Mouse (Mus musculus) effector memory CD4-positive, alpha-beta T cell, adult 5 months (primary cell): ENCODE results near the gene Gm44965. TPM values are rescaled to one million over a fixed set of nuclear protein-coding genes. Genes with fewer than 3 reads are reported as not detected.

ENCODE experiments used
- polyA plus RNA-seq: library from polyadenylated mRNA; unstranded; fragments of 100-300 nt; shearing (Covaris generic); gene quantifications from one replicate; pipeline ENCODE4 v1.2.1, GENCODE M21; 2017

Gene Gm44965
- not detected for polyA plus RNA-seq

GRCm38 (mm10) chr6:48593158-48594042, at the start of gene Gm44965, which contains the start of gene Repin1:
Gene Gm44965 (plus strand): TSS chr6:48593941.
Gene Repin1 (plus strand): TSS chr6:48593883.

GRCm38 (mm10) chr6:48554280-48555103, 39.2 kb upstream of the Gm44965 start, which contains the start of gene Lrrc61:
Gene Lrrc61 (plus strand): TSS chr6:48554796.

GRCm38 (mm10) chr6:48572572-48573061, 21.1 kb upstream of the Gm44965 start, which contains the start of gene Rarres2:
Gene Rarres2 (minus strand): TSS chr6:48572789.

GRCm38 (mm10) chr6:48589194-48589750, 4.5 kb upstream of the Gm44965 start, which contains the start of gene Gm45021:
Gene Gm45021 (plus strand): TSS chr6:48589610.

GRCm38 (mm10) chr6:48601271-48602079, 7.7 kb downstream of the Gm44965 start, which contains the start of gene Zfp775:
Gene Zfp775 (plus strand): TSS chr6:48602063.

GRCm38 (mm10) chr6:48626464-48626863, 32.7 kb downstream of the Gm44965 start, which contains the start of gene AI854703:
Gene AI854703 (plus strand): TSS chr6:48626764.

DNA sequence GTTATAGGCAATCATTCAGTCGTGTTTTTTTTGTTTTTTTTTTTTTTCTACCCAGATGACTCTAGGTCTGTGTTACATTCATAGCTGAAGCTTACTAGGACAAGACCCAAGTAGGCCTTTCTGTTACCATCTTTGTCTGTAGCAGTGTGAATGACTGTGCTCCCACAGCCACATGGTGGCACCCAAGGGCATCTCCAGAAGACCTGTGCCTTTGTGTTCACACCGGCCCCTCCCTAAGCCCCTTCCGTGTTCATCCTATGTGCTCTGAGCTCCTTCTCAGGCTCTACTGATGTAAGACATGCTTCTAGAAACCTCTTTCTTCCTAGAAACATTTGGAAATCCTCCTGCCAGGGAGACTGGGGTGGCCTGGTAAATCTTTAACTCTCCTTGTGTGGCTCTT, 53.3 kb downstream of the Gm44965 start, which contains the start of gene Gimap8:
Gene Gimap8 (plus strand): TSS at position 240 of the 400 bp plus-strand sequence.

Other genes with a start within 250 kb of the Gm44965 start
- gene Krba1, start 198.4 kb upstream of the Gm44965 start, polyA plus RNA-seq, result 21.2 TPM
- 4.6 TPM for gene Zfp467, start 148.1 kb upstream of the Gm44965 start, polyA plus RNA-seq
- gene Sspo, start 145.7 kb upstream of the Gm44965 start, polyA plus RNA-seq, result not detected
- 0.61 TPM for gene Atp6v0e2, start 56.3 kb upstream of the Gm44965 start, polyA plus RNA-seq
- gene Lrrc61, start 39.1 kb upstream of the Gm44965 start, polyA plus RNA-seq, result 10.6 TPM
- gene Rarres2, start 21.2 kb upstream of the Gm44965 start, polyA plus RNA-seq, result not detected
- gene Gm45021, start 4.3 kb upstream of the Gm44965 start, polyA plus RNA-seq, result not detected
- 7.2 TPM for gene Repin1, start 58 bp upstream of the Gm44965 start, polyA plus RNA-seq
- 7.6 TPM for gene Zfp775, start 8.1 kb downstream of the Gm44965 start, polyA plus RNA-seq
- 2.6 TPM for gene AI854703, start 32.8 kb downstream of the Gm44965 start, polyA plus RNA-seq
- gene Gimap8, start 53.3 kb downstream of the Gm44965 start, polyA plus RNA-seq, result 173 TPM
- 226 TPM for gene Gimap9, start 82.2 kb downstream of the Gm44965 start, polyA plus RNA-seq
- 1,360 TPM for gene Gimap4, start 90.6 kb downstream of the Gm44965 start, polyA plus RNA-seq
- gene Gimap6, start 114.3 kb downstream of the Gm44965 start, polyA plus RNA-seq, result 1,977 TPM
- gene Gm28053, start 124.7 kb downstream of the Gm44965 start, polyA plus RNA-seq, result 22.4 TPM
- 257 TPM for gene Gimap7, start 124.7 kb downstream of the Gm44965 start, polyA plus RNA-seq
- 398 TPM for gene Gimap1, start 145.1 kb downstream of the Gm44965 start, polyA plus RNA-seq
- gene Gimap5, start 152.3 kb downstream of the Gm44965 start, polyA plus RNA-seq, result 153 TPM
- gene Gimap3, start 176.9 kb downstream of the Gm44965 start, polyA plus RNA-seq, result 1,843 TPM
- 4.3 TPM for gene Tmem176a, start 247.0 kb downstream of the Gm44965 start, polyA plus RNA-seq
- gene Tmem176b, start 247.6 kb downstream of the Gm44965 start, polyA plus RNA-seq, result 9.9 TPM